Mouse (Mus musculus) gastrocnemius, adult 8-10 months (tissue): ENCODE data around the gene H2-D1. TPM values are rescaled to one million over a fixed set of nuclear protein-coding genes. Genes with fewer than 3 reads are reported as not detected.
"Not testable (repeated sequence)": the region's sequence is repeated elsewhere in the genome, so short reads cannot be mapped to it uniquely, and the experiment has no call there.

Experiments used
- DNase-seq, 2 experiments: peaks; one replicate each; pipeline ENCODE4 v3.0.0; 2022; ENCODE audit warnings: low spot score in 2 of 2
- total RNA-seq, 4 experiments: library from RNA; stranded (reverse); gene quantifications; 2 replicates each; pipeline ENCODE4 v1.2.4; 2022

The H2-D1 gene
- total RNA-seq, result 10 to 100 TPM; 31.3 to 52.9 (median 41.7) TPM

GRCm38 (mm10) chr17:35262664-35263522, at the start of gene H2-D1:
TSS of gene H2-D1 (plus strand) at chr17:35262730.
- peak; percentile 95 to 96 for DNase-seq

- DNase-seq, result no peak
Measured at GRCm38 (mm10) chr17:35213071-35213470, 49.5 kb upstream of the H2-D1 start.

- no peak for DNase-seq
Measured at GRCm38 (mm10) chr17:35218516-35219193, 43.9 kb upstream of the H2-D1 start.

- no peak for DNase-seq
Measured at GRCm38 (mm10) chr17:35219601-35220041, 42.9 kb upstream of the H2-D1 start.

- DNase-seq, result no peak
Measured at GRCm38 (mm10) chr17:35220156-35220952, 42.2 kb upstream of the H2-D1 start, which contains the start of gene Gm16181. TSS of gene Gm16181 (plus strand) at chr17:35220834.

- no peak for DNase-seq
Measured at GRCm38 (mm10) chr17:35222299-35222698, 40.2 kb upstream of the H2-D1 start.

GRCm38 (mm10) chr17:35224641-35225040, 37.9 kb upstream of the H2-D1 start:
- no peak for DNase-seq

- no peak for DNase-seq
Measured at GRCm38 (mm10) chr17:35225456-35225855, 37.1 kb upstream of the H2-D1 start.

GRCm38 (mm10) chr17:35226561-35227046, 35.9 kb upstream of the H2-D1 start:
- no peak for DNase-seq

- DNase-seq, result no peak
Measured at GRCm38 (mm10) chr17:35231022-35231421, 31.5 kb upstream of the H2-D1 start.

GRCm38 (mm10) chr17:35232043-35232442, 30.5 kb upstream of the H2-D1 start:
- peak; percentile 63 to 69 for DNase-seq

- no peak for DNase-seq
Measured at GRCm38 (mm10) chr17:35232659-35233058, 29.9 kb upstream of the H2-D1 start.

GRCm38 (mm10) chr17:35233114-35233980, 29.2 kb upstream of the H2-D1 start, which contains the start of gene Atp6v1g2:
TSS of gene Atp6v1g2 (plus strand) at chr17:35233660.
- DNase-seq, result no peak

- DNase-seq, result not testable (repeated sequence)
Measured at GRCm38 (mm10) chr17:35234090-35234489, 28.4 kb upstream of the H2-D1 start.

GRCm38 (mm10) chr17:35234903-35235302, 27.6 kb upstream of the H2-D1 start:
- no peak for DNase-seq

- peak; percentile 78 to 79 for DNase-seq
Measured at GRCm38 (mm10) chr17:35235614-35236389, 26.7 kb upstream of the H2-D1 start, which contains the start of gene Nfkbil1. TSS of gene Nfkbil1 (minus strand) at chr17:35235792.

- peak; percentile 92 to 96 for DNase-seq
Measured at GRCm38 (mm10) chr17:35236390-35236746, 26.2 kb upstream of the H2-D1 start.

GRCm38 (mm10) chr17:35236996-35237395, 25.5 kb upstream of the H2-D1 start:
- no peak for DNase-seq

GRCm38 (mm10) chr17:35237504-35237903, 25.0 kb upstream of the H2-D1 start:
- no peak for DNase-seq
